Mouse (Mus musculus) spleen, adult 2 months (tissue): Measurements from ENCODE around the gene Tm4sf1. TPM values are rescaled to one million over a fixed set of nuclear protein-coding genes. Genes with fewer than 3 reads are reported as not detected.

Experiments used
- DNase-seq, 2 experiments: peaks; one replicate each; pipeline versions ENCODE4 v3.0.0 to v3.0.0-alpha.2; 2012 to 2021; ENCODE audit warnings: low spot score in 2 of 2, low read depth in 1 of 2
- H3K27ac ChIP-seq: fragments of 200-500 bp; 2 replicates; pipeline ENCODE4 v1.5.1; 2012; ENCODE audit warnings: low read length, inconsistent platforms; ENCODE audit not compliant: insufficient read depth
- H3K27me3 ChIP-seq: fragments of 200-500 bp; 2 replicates; pipeline ENCODE4 v1.6.1; 2012; ENCODE audit warnings: mild to moderate bottlenecking, moderate library complexity, low read length, inconsistent platforms; ENCODE audit not compliant: control insufficient read depth, insufficient read depth
- H3K36me3 ChIP-seq: fragments of 200-500 bp; 2 replicates; pipeline ENCODE4 v1.6.1; 2012; ENCODE audit warnings: mild to moderate bottlenecking, low read length, inconsistent platforms; ENCODE audit not compliant: control insufficient read depth, insufficient read depth
- H3K4me1 ChIP-seq: fragments of 200-500 bp; 2 replicates; pipeline ENCODE4 v1.6.1; 2011; ENCODE audit warnings: inconsistent platforms; ENCODE audit not compliant: control insufficient read depth, insufficient read depth, insufficient read length
- H3K4me3 ChIP-seq: fragments of 200-500 bp; 2 replicates; pipeline ENCODE4 v1.5.1; 2011; ENCODE audit warnings: mild to moderate bottlenecking, inconsistent platforms; ENCODE audit not compliant: insufficient read depth, insufficient read length; ENCODE audit errors: extremely low read depth
- CTCF ChIP-seq: fragments of 200-500 bp; IDR thresholded peaks from 2 replicates; pipeline ENCODE4 v1.5.1; 2011; ENCODE audit warnings: mild to moderate bottlenecking, inconsistent platforms; ENCODE audit not compliant: insufficient read depth, insufficient read length, insufficient replicate concordance; ENCODE audit errors: extremely low read depth
- POLR2A ChIP-seq: fragments of 200-500 bp; IDR thresholded peaks from 2 replicates; pipeline ENCODE4 v1.6.1; 2011; ENCODE audit warnings: low read depth, low read length, inconsistent platforms
- WGBS: fragments of 180-500 bp; shearing (Covaris S2); methylation state at CpG from one replicate; pipeline ENCODE4 v1.1.7; 2018; 5-methylcytosine and 5-hydroxymethylcytosine counted together
- polyA plus RNA-seq: library from polyadenylated mRNA; depleted of rRNA; stranded (reverse); fragments of >200 nt; gene quantifications from 2 replicates; pipeline ENCODE4 v1.2.3, GENCODE M21; 2012; rRNA removed

The Tm4sf1 gene
- polyA plus RNA-seq, 1 experiment: 24.5 TPM

- no peaks in the 10 kb centered on the region for H3K36me3 ChIP-seq
- H3K4me3 ChIP-seq: no peak overlapping the region
- H3K27ac ChIP-seq: no peak overlapping the region
- TF ChIP-seq POLR2A: no peak
- no peaks in the 10 kb centered on the region for H3K4me1 ChIP-seq
- DNase-seq: no peak
- WGBS: 51% methylated on average over 2 of the region's 2 CpGs
- H3K27me3 ChIP-seq: no peaks in the 10 kb centered on the region
Observed at GRCm38 (mm10) chr3:57253041-57253440, 48.7 kb downstream of the Tm4sf1 start.

GRCm38 (mm10) chr3:57252551-57252950 is 49.2 kb downstream of the Tm4sf1 start:
- no peak overlapping the region for H3K4me3 ChIP-seq
- H3K36me3 ChIP-seq: no peaks in the 10 kb centered on the region
- H3K4me1 ChIP-seq: no peaks in the 10 kb centered on the region
- DNase-seq: no peak
- H3K27me3 ChIP-seq: no peaks in the 10 kb centered on the region
- H3K27ac ChIP-seq: no peak overlapping the region
- TF ChIP-seq CTCF (no peak), POLR2A (no peak)

GRCm38 (mm10) chr3:57245242-57245641 is 56.5 kb downstream of the Tm4sf1 start:
- Histone ChIP-seq H3K4me3 (no peak overlapping the region), H3K36me3 (no peaks in the 10 kb centered on the region), H3K27ac (no peak overlapping the region), H3K27me3 (no peaks in the 10 kb centered on the region), H3K4me1 (no peaks in the 10 kb centered on the region)
- TF ChIP-seq POLR2A: no peak
- TF ChIP-seq CTCF: no peak
- 43% methylated on average over 2 of the region's 2 CpGs for WGBS
- DNase-seq: no peak

Other genes starting within 250 kb of the Tm4sf1 start
- gene Tm4sf4, start 123.3 kb upstream of the Tm4sf1 start, polyA plus RNA-seq: 0.12 and 0.13 TPM in 2 replicates